Mouse (Mus musculus) B cell, adult 67 days (primary cell): Measurements from ENCODE around the gene Cpsf3. TPM values are rescaled to one million over a fixed set of nuclear protein-coding genes. Genes with fewer than 3 reads are reported as not detected.

ENCODE experiments used
- total RNA-seq, 2 experiments: library from RNA; stranded (reverse); gene quantifications; 4 replicates each; pipeline ENCODE4 v1.2.4; 2023

Cpsf3 gene
- total RNA-seq, result 100 to 1,000 TPM; 117 to 142 TPM

GRCm38 (mm10) chr12:21284761-21285441 lies at the start of gene Cpsf3:
Gene Cpsf3, plus strand, starts transcription at chr12:21285391.

GRCm38 (mm10) chr12:21286243-21286622 lies 1.0 kb downstream of the Cpsf3 start, which contains the start of gene Itgb1bp1:
Gene Itgb1bp1, minus strand, starts transcription at chr12:21286284.

DNA sequence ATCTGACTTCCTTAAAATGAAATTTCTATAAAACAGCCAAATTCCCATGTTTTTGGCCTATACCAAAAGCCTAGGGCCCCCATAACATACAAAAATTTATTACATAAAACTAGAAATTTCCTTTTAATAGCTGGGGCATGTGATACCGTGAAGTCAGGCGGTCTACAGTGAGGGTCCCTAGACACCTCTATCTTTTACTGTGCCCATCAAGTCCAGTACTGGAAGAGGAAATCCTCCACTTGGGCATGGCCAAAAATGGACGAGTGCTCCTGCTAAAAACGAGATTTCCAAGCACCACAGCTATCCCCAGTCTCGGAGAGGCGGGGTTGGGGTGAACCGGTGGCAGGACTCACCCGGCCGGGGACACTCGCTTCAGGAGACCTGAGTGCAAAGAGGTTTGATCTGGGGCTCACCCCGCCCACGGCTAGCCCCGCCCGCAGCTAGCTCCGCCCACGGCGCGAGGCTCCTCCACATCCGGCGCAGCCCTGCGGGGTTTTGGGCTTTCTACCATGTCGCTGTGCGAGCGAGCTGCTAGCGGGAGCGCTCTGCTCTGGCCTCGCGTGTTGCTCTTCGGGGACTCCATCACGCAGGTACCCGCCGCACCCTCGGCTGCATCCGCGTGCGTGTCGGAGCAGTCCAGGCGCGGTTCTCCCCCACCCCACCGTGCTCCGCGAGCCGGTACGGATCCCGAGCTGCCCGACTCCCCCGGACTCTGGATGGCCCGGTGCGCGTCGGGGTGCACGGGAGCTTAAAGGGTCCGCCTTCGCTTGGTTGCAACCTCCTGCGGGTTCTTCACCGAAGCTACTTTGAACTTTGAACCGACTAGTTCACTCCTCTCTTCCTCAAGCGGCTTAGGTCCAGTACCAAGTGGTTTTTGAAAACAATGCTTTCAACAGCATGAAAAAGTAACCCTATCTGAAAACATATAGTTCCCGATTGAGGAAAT lies 31.0 kb downstream of the Cpsf3 start, which contains the start of gene Iah1:
Gene Iah1, plus strand, starts transcription at position 467 of the 946 bp plus-strand sequence.

Other genes starting within 250 kb of the Cpsf3 start
- 10 to 100 TPM; 47.2 to 49.6 TPM for gene Itgb1bp1, start 893 bp downstream of the Cpsf3 start, total RNA-seq
- gene Iah1, start 31.0 kb downstream of the Cpsf3 start, total RNA-seq, result 10 to 100 TPM; 50.0 to 58.7 TPM
- 100 to 1,000 TPM; 110 TPM for gene Adam17, start 88.2 kb downstream of the Cpsf3 start, total RNA-seq
- gene Ywhaq, start 132.2 kb downstream of the Cpsf3 start, total RNA-seq, result 100 to 1,000 TPM; 167 to 171 TPM